Mouse (Mus musculus) B cell, adult 67 days (primary cell): ENCODE results near the gene Olfr195. TPM values are rescaled to one million over a fixed set of nuclear protein-coding genes. Genes with fewer than 3 reads are reported as not detected.

Source experiments
- total RNA-seq, 2 experiments: library from RNA; stranded (reverse); gene quantifications; 4 replicates each; pipeline ENCODE4 v1.2.4; 2023

Olfr195 gene
- not detected for total RNA-seq

DNA sequence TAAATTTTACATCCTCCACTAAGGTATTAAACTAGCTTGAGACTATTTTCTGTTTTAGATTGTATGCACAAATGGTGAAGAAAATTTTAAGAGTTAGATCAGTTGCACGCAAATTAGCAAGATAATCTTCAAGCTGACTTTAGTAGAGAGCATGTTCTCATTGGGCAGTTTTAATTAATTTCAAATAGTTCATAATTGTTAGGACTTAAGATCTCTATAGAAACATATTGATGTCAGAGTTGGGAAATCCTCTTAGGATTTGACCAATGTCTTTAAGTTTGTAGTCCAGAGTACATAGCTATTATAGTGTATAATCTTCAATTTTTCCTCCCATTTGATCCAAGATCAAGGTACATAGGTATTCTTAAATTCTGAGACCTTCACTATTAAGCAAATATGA is at the start of gene Olfr195:
TSS of gene Olfr195 (plus strand) at position 301 of the 400 bp plus-strand sequence.

DNA sequence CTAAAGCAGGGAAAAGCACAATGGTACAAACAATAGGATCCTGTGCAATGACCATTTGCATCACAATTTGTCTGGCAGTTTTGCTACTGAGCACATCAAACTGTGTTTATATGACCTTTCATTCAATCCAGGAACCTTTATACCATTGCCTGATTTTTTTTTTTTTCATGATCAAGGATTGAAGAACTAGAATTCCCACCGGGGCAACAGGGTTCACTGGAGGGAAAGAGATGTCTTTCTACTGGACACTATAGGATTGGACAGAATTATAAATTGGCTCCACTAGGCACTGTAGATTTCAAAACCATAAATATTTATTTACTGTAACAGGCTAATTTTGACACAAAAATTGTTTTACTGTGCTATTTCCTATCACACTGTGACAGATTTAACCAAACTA is 35.1 kb upstream of the Olfr195 start, which contains the start of gene Olfr193:
TSS of gene Olfr193 (minus strand) at position 101 of the 400 bp plus-strand sequence.

GRCm38 (mm10) chr16:59120969-59121368 is 25.9 kb upstream of the Olfr195 start, which contains the start of gene Olfr194:
Gene Olfr194 (minus strand): TSS chr16:59121069.

GRCm38 (mm10) chr16:59170354-59170753 is 23.5 kb downstream of the Olfr195 start, which contains the start of gene Olfr196:
Gene Olfr196 (minus strand): TSS chr16:59170454.

Other genes starting within 250 kb of the Olfr195 start
- gene Olfr181, start 218.3 kb upstream of the Olfr195 start, total RNA-seq = not detected
- not detected for gene Olfr180, start 217.7 kb upstream of the Olfr195 start, total RNA-seq
- gene Olfr183, start 151.7 kb upstream of the Olfr195 start, total RNA-seq = not detected
- gene Olfr186, start 116.8 kb upstream of the Olfr195 start, total RNA-seq = not detected
- not detected for gene Olfr187, start 107.3 kb upstream of the Olfr195 start, total RNA-seq
- not detected for gene Olfr190, start 69.0 kb upstream of the Olfr195 start, total RNA-seq
- gene Olfr191, start 57.2 kb upstream of the Olfr195 start, total RNA-seq = not detected
- gene Olfr193, start 35.2 kb upstream of the Olfr195 start, total RNA-seq = not detected
- gene Olfr194, start 26.0 kb upstream of the Olfr195 start, total RNA-seq = not detected
- gene Olfr196, start 23.4 kb downstream of the Olfr195 start, total RNA-seq = not detected
- not detected for gene Olfr198, start 56.5 kb downstream of the Olfr195 start, total RNA-seq
- gene Olfr199, start 72.7 kb downstream of the Olfr195 start, total RNA-seq = not detected
- gene Olfr201, start 125.6 kb downstream of the Olfr195 start, total RNA-seq = not detected
- gene Olfr202, start 139.7 kb downstream of the Olfr195 start, total RNA-seq = not detected
- not detected for gene Olfr203, start 151.8 kb downstream of the Olfr195 start, total RNA-seq
- not detected for gene Olfr204, start 171.2 kb downstream of the Olfr195 start, total RNA-seq
- gene Olfr205, start 184.1 kb downstream of the Olfr195 start, total RNA-seq = not detected
- gene Olfr206, start 202.2 kb downstream of the Olfr195 start, total RNA-seq = not detected
- gene Olfr209, start 216.9 kb downstream of the Olfr195 start, total RNA-seq = not detected